Mouse (Mus musculus) MEL (cell line): ENCODE results near the gene Tgm5. TPM values are rescaled to one million over a fixed set of nuclear protein-coding genes. Genes with fewer than 3 reads are reported as not detected.

Experiments
- DNase-seq: peaks from one replicate; pipeline ENCODE4 v3.0.0; 2011; ENCODE audit warnings: low read depth, low spot score
- H3K27ac ChIP-seq: 2 replicates; pipeline ENCODE4 v1.5.1; 2012; ENCODE audit warnings: low read depth, mild to moderate bottlenecking, control low read depth, low read length, moderate library complexity; ENCODE audit not compliant: control insufficient read depth
- H3K27me3 ChIP-seq, 2 experiments: fragments of 150-350 bp in 1 of 2; sonication (generic) in 1 of 2; 2 replicates each; pipeline ENCODE4 v1.6.1; 2012; ENCODE audit warnings: low read length in 2 of 2, mild to moderate bottlenecking in 2 of 2, improper control_type of control experiment in 1 of 2, moderate library complexity in 1 of 2; ENCODE audit not compliant: insufficient read depth in 2 of 2, control insufficient read depth in 1 of 2
- H3K36me3 ChIP-seq, 2 experiments: 2 replicates each; pipeline ENCODE4 v1.6.1; 2012 to 2014; ENCODE audit warnings: low read length in 2 of 2, improper control_type of control experiment in 1 of 2, inconsistent platforms in 1 of 2, mild to moderate bottlenecking in 1 of 2; ENCODE audit not compliant: insufficient read depth in 2 of 2, control insufficient read depth in 1 of 2
- H3K4me1 ChIP-seq, 2 experiments: fragments of 150-350 bp in 1 of 2; sonication (generic) in 1 of 2; 2 replicates each; pipeline ENCODE4 v1.6.1; 2012; ENCODE audit warnings: low read length in 2 of 2, improper control_type of control experiment in 1 of 2, mild to moderate bottlenecking in 1 of 2; ENCODE audit not compliant: insufficient read depth in 2 of 2, control insufficient read depth in 1 of 2
- H3K4me3 ChIP-seq, 2 experiments: fragments of 150-350 bp in 1 of 2; sonication (generic) in 1 of 2; 2 replicates each; pipeline ENCODE4 v1.5.1; 2012; ENCODE audit warnings: low read depth in 2 of 2, low read length in 2 of 2, mild to moderate bottlenecking in 2 of 2, moderate library complexity in 2 of 2, control low read depth in 1 of 2, improper control_type of control experiment in 1 of 2; ENCODE audit not compliant: control insufficient read depth in 1 of 2, insufficient read depth in 1 of 2
- H3K79me2 ChIP-seq: 2 replicates; pipeline ENCODE4 v1.6.1; 2012; ENCODE audit warnings: mild to moderate bottlenecking, low read length, moderate library complexity; ENCODE audit not compliant: control insufficient read depth, poor library complexity, insufficient read depth
- H3K9ac ChIP-seq: 2 replicates; pipeline ENCODE4 v1.6.1; 2012; ENCODE audit warnings: low read depth, mild to moderate bottlenecking, control low read depth, low read length, moderate library complexity; ENCODE audit not compliant: control insufficient read depth, poor library complexity, severe bottlenecking
- H3K9me3 ChIP-seq: fragments of 150-350 bp; sonication (generic); replicated peaks from 2 replicates; pipeline ENCODE4 v1.6.1; 2012; ENCODE audit warnings: mild to moderate bottlenecking, low read length, improper control_type of control experiment, moderate library complexity; ENCODE audit not compliant: insufficient read depth
- BHLHE40 ChIP-seq: IDR thresholded peaks from 2 replicates; pipeline ENCODE4 v1.6.1; 2012; ENCODE audit warnings: low read depth, mild to moderate bottlenecking, inconsistent platforms, low read length, improper control_type of control experiment, borderline replicate concordance
- CHD1 ChIP-seq: IDR thresholded peaks from 2 replicates; pipeline ENCODE4 v1.6.1; 2012; ENCODE audit warnings: low read depth, mild to moderate bottlenecking, inconsistent platforms, low read length, improper control_type of control experiment
- CHD2 ChIP-seq: IDR thresholded peaks from 2 replicates; pipeline ENCODE4 v1.6.1; 2011; ENCODE audit warnings: low read length, improper control_type of control experiment
- CTCF ChIP-seq, 3 experiments: IDR thresholded peaks in 2 of 3; conservative IDR thresholded peaks in 1 of 3; 2 replicates each; pipeline ENCODE4 v1.5.1; 2011 to 2012; ENCODE audit warnings: low read length in 3 of 3, low read depth in 2 of 3, mild to moderate bottlenecking in 2 of 3, improper control_type of control experiment in 1 of 3, inconsistent platforms in 1 of 3, mixed read lengths in 1 of 3, moderate library complexity in 1 of 3; ENCODE audit not compliant: control insufficient read depth in 1 of 3, insufficient read depth in 1 of 3, poor library complexity in 1 of 3, severe bottlenecking in 1 of 3
- ELF1 ChIP-seq: IDR thresholded peaks from 2 replicates; pipeline ENCODE4 v1.6.1; 2014; ENCODE audit warnings: low read depth, mild to moderate bottlenecking, inconsistent platforms, low read length, improper control_type of control experiment, moderate library complexity
- GATA1 ChIP-seq: IDR thresholded peaks from 2 replicates; pipeline ENCODE4 v1.6.1; 2011; ENCODE audit warnings: low read depth, low read length, improper control_type of control experiment
- MAZ ChIP-seq: IDR thresholded peaks from 2 replicates; pipeline ENCODE4 v1.6.1; 2012; ENCODE audit warnings: low read depth, mild to moderate bottlenecking, inconsistent platforms, low read length, improper control_type of control experiment
- MYC ChIP-seq: IDR thresholded peaks from 2 replicates; pipeline ENCODE4 v1.6.1; 2011; ENCODE audit warnings: low read depth, mild to moderate bottlenecking, low read length, improper control_type of control experiment, moderate library complexity
- NRF1 ChIP-seq: IDR thresholded peaks from 2 replicates; pipeline ENCODE4 v1.6.1; 2014; ENCODE audit warnings: low read depth, mild to moderate bottlenecking, inconsistent platforms, low read length, improper control_type of control experiment, moderate library complexity; ENCODE audit not compliant: poor library complexity, insufficient read depth, severe bottlenecking
- POLR2A ChIP-seq, 2 experiments: IDR thresholded peaks; 2 replicates each; pipeline ENCODE4 v1.6.1; 2011 to 2012; ENCODE audit warnings: low read length in 2 of 2, mild to moderate bottlenecking in 2 of 2, control low read depth in 1 of 2, improper control_type of control experiment in 1 of 2, low read depth in 1 of 2, moderate library complexity in 1 of 2; ENCODE audit not compliant: control insufficient read depth in 1 of 2, insufficient read depth in 1 of 2, poor library complexity in 1 of 2
- POLR2AphosphoS2 ChIP-seq: IDR thresholded peaks from 2 replicates; pipeline ENCODE4 v1.6.1; 2011; ENCODE audit warnings: low read length, improper control_type of control experiment
- RAD21 ChIP-seq: IDR thresholded peaks from 2 replicates; pipeline ENCODE4 v1.6.1; 2011; ENCODE audit warnings: mild to moderate bottlenecking, low read depth, low read length, improper control_type of control experiment
- RCOR1 ChIP-seq: IDR thresholded peaks from 2 replicates; pipeline ENCODE4 v1.6.1; 2012; ENCODE audit warnings: low read depth, mild to moderate bottlenecking, inconsistent platforms, low read length, improper control_type of control experiment
- SIN3A ChIP-seq: IDR thresholded peaks from 2 replicates; pipeline ENCODE4 v1.6.1; 2012; ENCODE audit warnings: low read length, improper control_type of control experiment, inconsistent platforms
- SMC3 ChIP-seq: IDR thresholded peaks from 2 replicates; pipeline ENCODE4 v1.6.1; 2011; ENCODE audit warnings: low read depth, low read length, improper control_type of control experiment
- TBP ChIP-seq: IDR thresholded peaks from 2 replicates; pipeline ENCODE4 v1.8.0; 2011; ENCODE audit warnings: low read depth, low read length, improper control_type of control experiment
- TCF12 ChIP-seq: IDR thresholded peaks from 2 replicates; pipeline ENCODE4 v1.6.1; 2014; ENCODE audit warnings: low read depth, mild to moderate bottlenecking, inconsistent platforms, low read length, improper control_type of control experiment, moderate library complexity
- UBTF ChIP-seq: IDR thresholded peaks from 2 replicates; pipeline ENCODE4 v1.6.1; 2012; ENCODE audit warnings: low read depth, mild to moderate bottlenecking, inconsistent platforms, low read length, improper control_type of control experiment, moderate library complexity, borderline replicate concordance; ENCODE audit not compliant: insufficient read depth
- USF1 ChIP-seq: IDR thresholded peaks from 2 replicates; pipeline ENCODE4 v1.6.1; 2014; ENCODE audit warnings: low read depth, mild to moderate bottlenecking, inconsistent platforms, low read length, improper control_type of control experiment, moderate library complexity
- USF2 ChIP-seq, 2 experiments: IDR thresholded peaks; 2 replicates each; pipeline ENCODE4 v1.6.1; 2011 to 2012; ENCODE audit warnings: improper control_type of control experiment in 2 of 2, low read length in 2 of 2, borderline replicate concordance in 1 of 2, inconsistent platforms in 1 of 2, low read depth in 1 of 2, mild to moderate bottlenecking in 1 of 2; ENCODE audit not compliant: insufficient read depth in 1 of 2
- ZC3H11A ChIP-seq: IDR thresholded peaks from 2 replicates; pipeline ENCODE4 v1.6.1; 2012; ENCODE audit warnings: low read depth, mild to moderate bottlenecking, inconsistent platforms, low read length, improper control_type of control experiment
- ZKSCAN1 ChIP-seq: IDR thresholded peaks from 2 replicates; pipeline ENCODE4 v1.6.1; 2012; ENCODE audit warnings: low read depth, mild to moderate bottlenecking, inconsistent platforms, low read length, improper control_type of control experiment, moderate library complexity
- ZMIZ1 ChIP-seq: IDR thresholded peaks from 2 replicates; pipeline ENCODE4 v1.6.1; 2012; ENCODE audit warnings: low read depth, mild to moderate bottlenecking, inconsistent platforms, low read length, improper control_type of control experiment, moderate library complexity
- ZNF384 ChIP-seq: IDR thresholded peaks from 2 replicates; pipeline ENCODE4 v1.6.1; 2012; ENCODE audit warnings: low read depth, mild to moderate bottlenecking, inconsistent platforms, low read length, improper control_type of control experiment
- polyA plus RNA-seq, 2 experiments: library from polyadenylated mRNA; stranded (reverse) in 1 of 2; unstranded in 1 of 2; fragments of >175 nt in 1 of 2; fragments of >200 nt in 1 of 2; gene quantifications; 2 replicates each; pipeline versions ENCODE4 v1.2.1 to v1.2.4; 2012; ENCODE audit warnings: low replicate concordance in 2 of 2, low read depth in 1 of 2; ENCODE audit not compliant: insufficient read length in 2 of 2, insufficient read depth in 1 of 2, missing spikeins in 1 of 2
- total RNA-seq: library from RNA; depleted of rRNA; stranded (reverse); fragments of 300-350 nt; gene quantifications from 2 replicates; pipeline ENCODE4 v1.2.3, GENCODE M21; 2012

Gene Tgm5
- total and polyA plus RNA-seq, 3 experiments: not detected

DNA sequence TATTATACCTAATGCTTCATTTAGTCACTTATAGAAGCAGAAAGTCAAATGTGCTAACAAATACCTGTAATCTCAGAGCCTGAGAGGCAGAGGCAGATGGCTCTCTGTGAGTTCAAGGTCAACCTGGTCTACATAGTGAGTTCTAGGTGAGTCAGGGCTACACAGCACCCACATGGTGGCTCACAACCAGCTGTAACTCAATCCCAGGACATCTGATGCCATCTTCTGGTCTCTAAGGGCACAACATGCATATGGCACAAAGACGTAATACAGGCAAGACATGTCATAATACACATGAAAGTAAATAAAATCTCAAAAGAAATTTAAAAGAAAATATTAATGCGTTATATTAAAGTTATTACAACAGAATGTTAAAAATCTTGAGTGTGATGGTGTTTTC lies 82.1 kb downstream of the Tgm5 start:
- no peak overlapping the region for H3K4me3 ChIP-seq
- no peaks in the 10 kb centered on the region for H3K9me3 ChIP-seq
- no peak overlapping the region for H3K27ac ChIP-seq
- no peaks in the 10 kb centered on the region for H3K27me3 ChIP-seq
- DNase-seq: peak; percentile 67
- H3K79me2 ChIP-seq: no peaks in the 10 kb centered on the region
- H3K9ac ChIP-seq: no peak overlapping the region
- no peaks in the 10 kb centered on the region; a peak in 1 of 4 replicates for H3K4me1 ChIP-seq
- TF ChIP-seq RAD21 (peak; percentile 61), SMC3 (peak; percentile 63), ELF1 (no peak), SIN3A (no peak), ZC3H11A (no peak), BHLHE40 (no peak), TBP (no peak), RCOR1 (no peak), USF1 (no peak), CHD2 (no peak), NRF1 (no peak), ZKSCAN1 (no peak), TCF12 (no peak), USF2 (IDR thresholded peaks at IDR 0.05; ENCODE audit: borderline replicate concordance in 1 of 2, insufficient read depth in 1 of 2, low read depth in 1 of 2, low read length in 2 of 2) (no peak), MYC (peak; percentile 47; the same call in 1 of the 2 replicates), POLR2AphosphoS2 (no peak), POLR2A (IDR thresholded peaks at IDR 0.05; ENCODE audit: control insufficient read depth in 1 of 2, insufficient read depth in 1 of 2, low read depth in 1 of 2, low read length in 2 of 2, poor library complexity in 1 of 2) (no peak), GATA1 (no peak), UBTF (no peak), ZNF384 (no peak), ZMIZ1 (no peak), CTCF (IDR thresholded peaks at IDR 0.05 in 2 of 3, conservative IDR thresholded peaks at IDR 0.05 in 1 of 3; ENCODE audit: control insufficient read depth in 1 of 3, insufficient read depth in 1 of 3, low read depth in 2 of 3, low read length in 3 of 3, poor library complexity in 1 of 3, severe bottlenecking in 1 of 3) (peak; percentile 23 to 73 (median 26); a peak in 5 of 6 replicates), MAZ (no peak), CHD1 (no peak)
- no peaks in the 10 kb centered on the region; a peak in 1 of 4 replicates for H3K36me3 ChIP-seq
